Mouse (Mus musculus): ENCODE measurements around the gene Gm6034.
"Not testable (repeated sequence)": the region's sequence is repeated elsewhere in the genome, so short reads cannot be mapped to it uniquely, and the experiment has no call there.

The Gm6034 gene

GRCm38 (mm10) chr17:36022922-36023321 lies 19.8 kb upstream of the Gm6034 start:
- DNase-seq (ENCODE audit: low read depth, low spot score): no peak

- peak; percentile 45 for DNase-seq (ENCODE audit: low read depth, low spot score)
Measured at GRCm38 (mm10) chr17:36023710-36024654, 18.8 kb upstream of the Gm6034 start.

- no peak for DNase-seq (ENCODE audit: low read depth, low spot score)
Measured at GRCm38 (mm10) chr17:36025197-36025596, 17.6 kb upstream of the Gm6034 start.

- no peak for DNase-seq (ENCODE audit: low read depth, low spot score)
Measured at GRCm38 (mm10) chr17:36025901-36026300, 16.9 kb upstream of the Gm6034 start.

- no peak for DNase-seq (ENCODE audit: low read depth, low spot score)
Measured at GRCm38 (mm10) chr17:36027663-36028062, 15.1 kb upstream of the Gm6034 start.

- DNase-seq (ENCODE audit: low read depth, low spot score): no peak
Measured at GRCm38 (mm10) chr17:36028879-36029619, 13.7 kb upstream of the Gm6034 start.

- not testable (repeated sequence) for DNase-seq (ENCODE audit: low read depth, low spot score)
Measured at GRCm38 (mm10) chr17:36030046-36030702, 12.6 kb upstream of the Gm6034 start.

GRCm38 (mm10) chr17:36030703-36031582 lies 11.8 kb upstream of the Gm6034 start:
- not testable (repeated sequence) for DNase-seq (ENCODE audit: low read depth, low spot score)

- not testable (repeated sequence) for DNase-seq (ENCODE audit: low read depth, low spot score)
Measured at GRCm38 (mm10) chr17:36031583-36032331, 11.0 kb upstream of the Gm6034 start.

- peak; percentile 56 for DNase-seq (ENCODE audit: low read depth, low spot score)
Measured at GRCm38 (mm10) chr17:36032351-36032875, 10.3 kb upstream of the Gm6034 start, which contains the start of gene H2-T23. Gene H2-T23 (minus strand): TSS chr17:36032855.

GRCm38 (mm10) chr17:36034524-36034923 lies 8.2 kb upstream of the Gm6034 start:
- DNase-seq (ENCODE audit: low read depth, low spot score): not testable (repeated sequence)

- not testable (repeated sequence) for DNase-seq (ENCODE audit: low read depth, low spot score)
Measured at GRCm38 (mm10) chr17:36035010-36035638, 7.6 kb upstream of the Gm6034 start.

GRCm38 (mm10) chr17:36036126-36036525 lies 6.6 kb upstream of the Gm6034 start:
- DNase-seq (ENCODE audit: low read depth, low spot score): not testable (repeated sequence)

- not testable (repeated sequence) for DNase-seq (ENCODE audit: low read depth, low spot score)
Measured at GRCm38 (mm10) chr17:36040604-36041003, 2.2 kb upstream of the Gm6034 start.

GRCm38 (mm10) chr17:36042055-36042454 lies 706 bp upstream of the Gm6034 start:
- not testable (repeated sequence) for DNase-seq (ENCODE audit: low read depth, low spot score)

GRCm38 (mm10) chr17:36043286-36043685 lies 525 bp downstream of the Gm6034 start:
- DNase-seq (ENCODE audit: low read depth, low spot score): no peak

- not testable (repeated sequence) for DNase-seq (ENCODE audit: low read depth, low spot score)
Measured at GRCm38 (mm10) chr17:36057927-36058326, 15.2 kb downstream of the Gm6034 start.

- DNase-seq (ENCODE audit: low read depth, low spot score): not testable (repeated sequence)
Measured at GRCm38 (mm10) chr17:36058362-36058761, 15.6 kb downstream of the Gm6034 start, which contains the start of gene Gm11127. Gene Gm11127 (minus strand): TSS chr17:36058371.

GRCm38 (mm10) chr17:36060829-36061228 lies 18.1 kb downstream of the Gm6034 start:
- peak; percentile 75 for DNase-seq (ENCODE audit: low read depth, low spot score)
